Mouse (Mus musculus): ENCODE results near the gene Fibcd1. TPM values are rescaled to one million over a fixed set of nuclear protein-coding genes. Genes with fewer than 3 reads are reported as not detected.

Fibcd1 gene
- polyA plus RNA-seq, 1 experiment = 1.1 TPM

- peaks cover 91% of the 10 kb centered on the region for H3K36me3 ChIP-seq (ENCODE audit: control insufficient read depth, insufficient read depth)
- no peaks in the 10 kb centered on the region for H3K27me3 ChIP-seq (ENCODE audit: control insufficient read depth, insufficient read depth, insufficient read length)
- H3K79me3 ChIP-seq (ENCODE audit: low read depth) = no peaks in the 10 kb centered on the region
- no peak overlapping the region for H3K4me3 ChIP-seq (ENCODE audit: insufficient read depth, poor library complexity, severe bottlenecking)
- H3K79me2 ChIP-seq (ENCODE audit: control insufficient read depth, insufficient read depth) = no peaks in the 10 kb centered on the region
- no peak for TF ChIP-seq FOSL1 (IDR thresholded peaks at IDR 0.05; ENCODE audit: insufficient read depth, low read length, poor library complexity, severe bottlenecking)
- no peak for TF ChIP-seq MYOG (IDR thresholded peaks at IDR 0.05; ENCODE audit: control insufficient read depth, extremely low read depth, insufficient read length)
- H3ac ChIP-seq (ENCODE audit: control insufficient read depth, insufficient read length, low read depth) = no peak overlapping the region
Measured at GRCm38 (mm10) chr2:31796943-31797342, 48.9 kb downstream of the Fibcd1 start.

- TF ChIP-seq FOSL1 (IDR thresholded peaks at IDR 0.05; ENCODE audit: insufficient read depth, low read length, poor library complexity, severe bottlenecking) (no peak), USF1 (IDR thresholded peaks at IDR 0.05; ENCODE audit: low read depth) (no peak), MYOD1 (IDR thresholded peaks at IDR 0.05; ENCODE audit: control insufficient read depth, insufficient read length, low read depth) (no peak), CEBPB (IDR thresholded peaks at IDR 0.05; ENCODE audit: low read depth) (no peak), MYOG (IDR thresholded peaks at IDR 0.05; ENCODE audit: control insufficient read depth, extremely low read depth, insufficient read length) (no peak), MAX (IDR thresholded peaks at IDR 0.05) (no peak), CTCF (IDR thresholded peaks at IDR 0.05; ENCODE audit: control insufficient read depth, insufficient read depth, insufficient read length) (no peak)
- Histone ChIP-seq H3K27me3 (ENCODE audit: control insufficient read depth, insufficient read depth, insufficient read length) (no peaks in the 10 kb centered on the region), H3K79me2 (ENCODE audit: control insufficient read depth, insufficient read depth) (peaks cover 12% of the 10 kb centered on the region), H3K4me3 (ENCODE audit: insufficient read depth, poor library complexity, severe bottlenecking) (no peak overlapping the region), H3K79me3 (ENCODE audit: low read depth) (peaks cover 3% of the 10 kb centered on the region), H3K36me3 (ENCODE audit: control insufficient read depth, insufficient read depth) (peaks cover 92% of the 10 kb centered on the region), H3ac (ENCODE audit: control insufficient read depth, insufficient read length, low read depth) (no peak overlapping the region)
Measured at GRCm38 (mm10) chr2:31792611-31793010, 53.2 kb downstream of the Fibcd1 start.

GRCm38 (mm10) chr2:31791260-31791659 lies 54.5 kb downstream of the Fibcd1 start:
- H3ac ChIP-seq (ENCODE audit: control insufficient read depth, insufficient read length, low read depth) = no peak overlapping the region
- peaks cover 92% of the 10 kb centered on the region for H3K36me3 ChIP-seq (ENCODE audit: control insufficient read depth, insufficient read depth)
- H3K27me3 ChIP-seq (ENCODE audit: control insufficient read depth, insufficient read depth, insufficient read length) = no peaks in the 10 kb centered on the region
- peaks cover 5% of the 10 kb centered on the region for H3K79me3 ChIP-seq (ENCODE audit: low read depth)
- TF ChIP-seq CEBPB (IDR thresholded peaks at IDR 0.05; ENCODE audit: low read depth) = no peak
- no peak for TF ChIP-seq MYOG (IDR thresholded peaks at IDR 0.05; ENCODE audit: control insufficient read depth, extremely low read depth, insufficient read length)
- H3K4me3 ChIP-seq (ENCODE audit: insufficient read depth, poor library complexity, severe bottlenecking) = no peak overlapping the region
- H3K79me2 ChIP-seq (ENCODE audit: control insufficient read depth, insufficient read depth) = peaks cover 17% of the 10 kb centered on the region

GRCm38 (mm10) chr2:31790728-31791251 lies 55.0 kb downstream of the Fibcd1 start:
- H3K27me3 ChIP-seq (ENCODE audit: control insufficient read depth, insufficient read depth, insufficient read length) = no peaks in the 10 kb centered on the region

GRCm38 (mm10) chr2:31789215-31789614 lies 56.6 kb downstream of the Fibcd1 start:
- no peak overlapping the region for H3ac ChIP-seq (ENCODE audit: control insufficient read depth, insufficient read length, low read depth)
- peaks cover 5% of the 10 kb centered on the region for H3K79me3 ChIP-seq (ENCODE audit: low read depth)
- TF ChIP-seq FOSL1 (IDR thresholded peaks at IDR 0.05; ENCODE audit: insufficient read depth, low read length, poor library complexity, severe bottlenecking) (no peak), MAX (IDR thresholded peaks at IDR 0.05) (no peak), MYOD1 (IDR thresholded peaks at IDR 0.05; ENCODE audit: control insufficient read depth, insufficient read length, low read depth) (no peak), CEBPB (IDR thresholded peaks at IDR 0.05; ENCODE audit: low read depth) (no peak), CTCF (IDR thresholded peaks at IDR 0.05; ENCODE audit: control insufficient read depth, insufficient read depth, insufficient read length) (no peak), MYOG (IDR thresholded peaks at IDR 0.05; ENCODE audit: control insufficient read depth, extremely low read depth, insufficient read length) (no peak), USF1 (IDR thresholded peaks at IDR 0.05; ENCODE audit: low read depth) (no peak)
- no peaks in the 10 kb centered on the region for H3K27me3 ChIP-seq (ENCODE audit: control insufficient read depth, insufficient read depth, insufficient read length)
- H3K4me3 ChIP-seq (ENCODE audit: insufficient read depth, poor library complexity, severe bottlenecking) = no peak overlapping the region
- peaks cover 94% of the 10 kb centered on the region for H3K36me3 ChIP-seq (ENCODE audit: control insufficient read depth, insufficient read depth)
- H3K79me2 ChIP-seq (ENCODE audit: control insufficient read depth, insufficient read depth) = peaks cover 23% of the 10 kb centered on the region

More at GRCm38 (mm10) chr2:31790728-31791251, 55.0 kb downstream of the Fibcd1 start:
- H3K4me3 ChIP-seq (ENCODE audit: insufficient read depth, poor library complexity, severe bottlenecking) = no peak overlapping the region
- no peak overlapping the region for H3ac ChIP-seq (ENCODE audit: control insufficient read depth, insufficient read length, low read depth)
- peaks cover 17% of the 10 kb centered on the region for H3K79me2 ChIP-seq (ENCODE audit: control insufficient read depth, insufficient read depth)
- H3K36me3 ChIP-seq (ENCODE audit: control insufficient read depth, insufficient read depth) = peaks cover 92% of the 10 kb centered on the region
- peaks cover 5% of the 10 kb centered on the region for H3K79me3 ChIP-seq (ENCODE audit: low read depth)
- TF ChIP-seq CTCF (IDR thresholded peaks at IDR 0.05; ENCODE audit: control insufficient read depth, insufficient read depth, insufficient read length) (no peak), USF1 (IDR thresholded peaks at IDR 0.05; ENCODE audit: low read depth) (no peak), MYOG (IDR thresholded peaks at IDR 0.05; ENCODE audit: control insufficient read depth, extremely low read depth, insufficient read length) (no peak), MAX (IDR thresholded peaks at IDR 0.05) (no peak), FOSL1 (IDR thresholded peaks at IDR 0.05; ENCODE audit: insufficient read depth, low read length, poor library complexity, severe bottlenecking) (no peak), CEBPB (IDR thresholded peaks at IDR 0.05; ENCODE audit: low read depth) (no peak), MYOD1 (IDR thresholded peaks at IDR 0.05; ENCODE audit: control insufficient read depth, insufficient read length, low read depth) (no peak)

GRCm38 (mm10) chr2:31788227-31788626 lies 57.6 kb downstream of the Fibcd1 start:
- no peak for TF ChIP-seq CTCF (IDR thresholded peaks at IDR 0.05; ENCODE audit: control insufficient read depth, insufficient read depth, insufficient read length)
- no peak for TF ChIP-seq USF1 (IDR thresholded peaks at IDR 0.05; ENCODE audit: low read depth)
- TF ChIP-seq CEBPB (IDR thresholded peaks at IDR 0.05; ENCODE audit: low read depth) = no peak
- TF ChIP-seq FOSL1 (IDR thresholded peaks at IDR 0.05; ENCODE audit: insufficient read depth, low read length, poor library complexity, severe bottlenecking) = no peak
- TF ChIP-seq MYOG (IDR thresholded peaks at IDR 0.05; ENCODE audit: control insufficient read depth, extremely low read depth, insufficient read length) = no peak
- TF ChIP-seq MYOD1 (IDR thresholded peaks at IDR 0.05; ENCODE audit: control insufficient read depth, insufficient read length, low read depth) = no peak
- TF ChIP-seq MAX (IDR thresholded peaks at IDR 0.05) = no peak
- Histone ChIP-seq H3K4me3 (ENCODE audit: insufficient read depth, poor library complexity, severe bottlenecking) (no peak overlapping the region), H3K79me3 (ENCODE audit: low read depth) (peaks cover 5% of the 10 kb centered on the region), H3K27me3 (ENCODE audit: control insufficient read depth, insufficient read depth, insufficient read length) (no peaks in the 10 kb centered on the region), H3K36me3 (ENCODE audit: control insufficient read depth, insufficient read depth) (peaks cover 97% of the 10 kb centered on the region), H3K79me2 (ENCODE audit: control insufficient read depth, insufficient read depth) (peaks cover 23% of the 10 kb centered on the region), H3ac (ENCODE audit: control insufficient read depth, insufficient read length, low read depth) (no peak overlapping the region)
